12 mouse cellular contexts compared by ENCODE assay signal in the genomic region with DNA sequence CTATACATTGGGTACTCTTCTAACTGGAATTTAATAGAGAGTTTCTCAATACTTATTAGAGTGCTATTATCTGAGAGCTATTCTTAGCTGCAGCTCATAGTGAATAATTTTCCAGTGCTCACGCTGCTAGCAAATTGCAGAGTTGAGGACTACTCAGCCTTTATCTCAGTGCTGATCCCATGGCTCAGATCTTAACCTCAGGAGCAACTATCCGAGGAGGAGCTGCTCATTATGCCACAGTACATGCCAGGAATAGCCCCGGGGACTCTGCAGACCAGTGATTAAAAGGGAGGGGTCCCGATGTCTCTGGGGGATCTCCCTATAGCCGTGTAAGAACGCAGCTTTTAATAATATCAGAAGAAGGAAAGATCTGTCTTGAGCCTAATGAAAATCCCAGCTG. TPM values are rescaled to one million over a fixed set of nuclear protein-coding genes. Genes with fewer than 3 reads are reported as not detected.
DNase-seq lines count a peak whose midpoint lies in the region; ATAC-seq lines count a peak whose summit lies in the region.
"Had no signal": no experiment of that assay in that cellular context is flagged by ENCODE, and none has a peak within 500 bp of the region (broad histone marks: within the 10 kb centered on the region; RNA-seq: fewer than 3 reads in every experiment).

No protein-coding gene starts in this region.

- H3K27ac ChIP-seq in heart, embryonic 11.5 days (ENCODE audit: low read depth, low read length) = no peak overlapping the region
- no peak overlapping the region; the same call in 1 of the 2 replicates for H3K27ac ChIP-seq in midbrain, embryonic 12.5 days (replicated peaks)
- H3K27ac ChIP-seq in kidney, embryonic 14.5 days (ENCODE audit: low read depth, low read length) = no peak overlapping the region

- intact Hi-C loops in heart, postnatal 10 days (cut with DNase I) = loop anchor here (5.0 to 10.0 kb wide), 2 partner anchors 146 to 213 kb away; a partner anchor contains a TSS

- H3K4me1 ChIP-seq in heart, embryonic 11.5 days (ENCODE audit: control insufficient read depth, insufficient read depth, low read length) = no peaks in the 10 kb centered on the region
- peaks cover 3% of the 10 kb centered on the region; the same call in 1 of the 2 replicates for H3K4me1 ChIP-seq in midbrain, embryonic 12.5 days
- no peaks in the 10 kb centered on the region for H3K4me1 ChIP-seq in kidney, embryonic 14.5 days (ENCODE audit: control insufficient read depth, insufficient read depth, low read length)

- no peaks in the 10 kb centered on the region for H3K9me3 ChIP-seq in heart, embryonic 11.5 days (replicated peaks; ENCODE audit: control insufficient read depth, low read length)
- H3K9me3 ChIP-seq in midbrain, embryonic 12.5 days = no peaks in the 10 kb centered on the region
- H3K9me3 ChIP-seq in kidney, embryonic 14.5 days (ENCODE audit: control insufficient read depth, low read length) = 0 out of 2 replicates have a peak, but pooled peaks cover 2% of the 10 kb centered on the region
- H3K9me3 ChIP-seq: G1E had no signal

- 23% methylated on average over 6 of the region's 6 CpGs for WGBS in heart, embryonic 11.5 days (ENCODE audit: insufficient replicate concordance)
- WGBS in midbrain, embryonic 12.5 days = 28% methylated on average over 6 of the region's 6 CpGs
- WGBS in kidney, embryonic 14.5 days = 58% methylated on average over 6 of the region's 6 CpGs

- H3K9ac ChIP-seq in heart, embryonic 11.5 days (ENCODE audit: low read depth, low read length) = no peak overlapping the region
- no peak overlapping the region for H3K9ac ChIP-seq in midbrain, embryonic 12.5 days (replicated peaks)
- no peak overlapping the region for H3K9ac ChIP-seq in kidney, embryonic 14.5 days (ENCODE audit: low read depth, low read length)

- no peaks in the 10 kb centered on the region for H3K36me3 ChIP-seq in heart, embryonic 11.5 days (ENCODE audit: control insufficient read depth, insufficient read depth, low read length)
- H3K36me3 ChIP-seq in midbrain, embryonic 12.5 days = no peaks in the 10 kb centered on the region
- no peaks in the 10 kb centered on the region for H3K36me3 ChIP-seq in kidney, embryonic 14.5 days (ENCODE audit: control insufficient read depth, insufficient read depth, low read length)
- H3K36me3 ChIP-seq: G1E had no signal

- peak overlapping the region; percentile 49 for H3K4me2 ChIP-seq in heart, embryonic 11.5 days
- no peak overlapping the region for H3K4me2 ChIP-seq in midbrain, embryonic 12.5 days (replicated peaks)
- H3K4me2 ChIP-seq in kidney, embryonic 14.5 days (replicated peaks; ENCODE audit: low read depth, low read length) = no peak overlapping the region

- DNase-seq in heart, postnatal 10 days = no peak
- peak; percentile 4 for DNase-seq in retina, embryonic 14.5 days (ENCODE audit: low spot score)
- no peak for DNase-seq in retina, postnatal 1 day
- DNase-seq in cerebellum, postnatal 25 days = no peak
- no peak for DNase-seq in thymus, postnatal 36 days
- DNase-seq: cerebellum, postnatal 14 days; kidney, postnatal 10 days; lung, postnatal 10 days had no signal

- H3K4me3 ChIP-seq in heart, embryonic 11.5 days (ENCODE audit: low read depth, low read length) = no peak overlapping the region; the same call in 1 of the 2 replicates
- H3K4me3 ChIP-seq in midbrain, embryonic 12.5 days = no peak overlapping the region
- no peak overlapping the region for H3K4me3 ChIP-seq in kidney, embryonic 14.5 days (ENCODE audit: low read length)

- no peaks in the 10 kb centered on the region for H3K27me3 ChIP-seq in heart, embryonic 11.5 days (ENCODE audit: control insufficient read depth, insufficient read depth, low read length)
- no peaks in the 10 kb centered on the region for H3K27me3 ChIP-seq in midbrain, embryonic 12.5 days
- no peaks in the 10 kb centered on the region for H3K27me3 ChIP-seq in kidney, embryonic 14.5 days (ENCODE audit: control insufficient read depth, insufficient read depth, low read length)

- ATAC-seq in heart, embryonic 11.5 days (replicated peaks; ENCODE audit: insufficient number of reproducible peaks, low FRiP score, low TSS enrichment) = no peak
- peak; percentile 91 for ATAC-seq in midbrain, embryonic 12.5 days (ENCODE audit: low FRiP score, low read depth)
- no peak for ATAC-seq in kidney, embryonic 14.5 days (ENCODE audit: low FRiP score, low TSS enrichment)

RNA-seq across cellular contexts. Expression of a gene that starts 50.7 kb away (rescaled TPM):
- polyA plus RNA-seq in heart, embryonic 11.5 days (2014; fragmentation: Nextera tagmentation; extraction: Ambion mirVana) = 3.1 and 3.4 TPM in 2 replicates
- total RNA-seq in heart, postnatal 10 days (2021) = 1 to 10 TPM; 7.6 to 8.4 TPM
- 2.7 and 4.2 TPM in 2 replicates for polyA plus RNA-seq in midbrain, embryonic 12.5 days (2016; fragmentation: Nextera tagmentation; extraction: Ambion mirVana)
- 6.1 and 8.3 TPM in 2 replicates for polyA plus RNA-seq in kidney, embryonic 14.5 days (2014; fragmentation: Nextera tagmentation; extraction: Ambion mirVana)
